Mouse (Mus musculus) thymus, postnatal 25 days (tissue): ENCODE data around the gene Amy2a4.
"Not testable (repeated sequence)": the region's sequence is repeated elsewhere in the genome, so short reads cannot be mapped to it uniquely, and the experiment has no call there.

Source experiments
- DNase-seq: peaks from one replicate; pipeline ENCODE4 v3.0.0; 2022

The Amy2a4 gene

DNA sequence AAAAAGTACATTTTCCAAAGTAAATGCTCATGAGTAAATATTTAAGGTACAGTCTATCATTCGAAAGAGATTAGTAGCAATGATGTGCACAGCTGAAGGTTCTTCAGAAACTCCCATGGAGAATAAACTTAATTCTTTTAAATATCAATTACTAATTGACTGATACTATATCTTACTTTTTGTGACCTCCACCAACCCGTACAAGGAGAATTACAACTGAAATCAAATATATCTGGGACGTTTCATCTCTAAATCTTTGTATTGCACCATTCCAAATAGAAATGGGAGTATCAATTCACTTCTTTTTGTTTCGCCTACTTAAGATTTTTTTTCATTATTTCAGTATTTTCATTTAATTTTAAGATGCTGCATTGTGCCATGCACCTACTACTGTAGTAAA lies at the start of gene Amy2a4:
Gene Amy2a4 (minus strand): TSS at position 101 of the 400 bp plus-strand sequence.
- not testable (repeated sequence) for DNase-seq

DNA sequence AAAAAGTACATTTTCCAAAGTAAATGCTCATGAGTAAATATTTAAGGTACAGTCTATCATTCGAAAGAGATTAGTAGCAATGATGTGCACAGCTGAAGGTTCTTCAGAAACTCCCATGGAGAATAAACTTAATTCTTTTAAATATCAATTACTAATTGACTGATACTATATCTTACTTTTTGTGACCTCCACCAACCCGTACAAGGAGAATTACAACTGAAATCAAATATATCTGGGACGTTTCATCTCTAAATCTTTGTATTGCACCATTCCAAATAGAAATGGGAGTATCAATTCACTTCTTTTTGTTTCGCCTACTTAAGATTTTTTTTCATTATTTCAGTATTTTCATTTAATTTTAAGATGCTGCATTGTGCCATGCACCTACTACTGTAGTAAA lies 32.7 kb upstream of the Amy2a4 start, which contains the start of gene Amy2a3:
Gene Amy2a3 (minus strand): TSS at position 101 of the 400 bp plus-strand sequence.
- not testable (repeated sequence) for DNase-seq

DNA sequence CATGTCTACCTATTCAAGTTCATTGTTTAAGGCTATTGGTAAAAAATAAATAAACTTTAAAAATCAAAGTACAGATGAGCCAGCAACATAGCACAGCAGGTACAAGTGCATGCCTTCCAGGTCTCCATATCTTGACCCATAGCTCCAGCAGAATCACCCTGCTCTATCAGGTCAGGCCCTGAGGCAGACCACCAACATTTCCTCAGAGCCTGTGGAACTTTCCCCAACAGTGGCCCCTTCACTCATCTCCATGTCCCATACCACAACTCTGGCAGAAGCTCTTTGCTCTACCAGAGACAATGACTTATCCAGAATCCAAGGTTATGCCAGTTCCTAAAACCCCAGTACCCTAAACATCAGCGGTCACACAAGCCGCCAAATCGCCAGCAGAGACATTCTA lies 21.7 kb upstream of the Amy2a4 start:
- not testable (repeated sequence) for DNase-seq

DNA sequence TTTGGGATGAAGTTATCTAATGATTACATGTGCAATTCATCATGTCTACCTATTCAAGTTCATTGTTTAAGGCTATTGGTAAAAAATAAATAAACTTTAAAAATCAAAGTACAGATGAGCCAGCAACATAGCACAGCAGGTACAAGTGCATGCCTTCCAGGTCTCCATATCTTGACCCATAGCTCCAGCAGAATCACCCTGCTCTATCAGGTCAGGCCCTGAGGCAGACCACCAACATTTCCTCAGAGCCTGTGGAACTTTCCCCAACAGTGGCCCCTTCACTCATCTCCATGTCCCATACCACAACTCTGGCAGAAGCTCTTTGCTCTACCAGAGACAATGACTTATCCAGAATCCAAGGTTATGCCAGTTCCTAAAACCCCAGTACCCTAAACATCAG lies 11.0 kb downstream of the Amy2a4 start:
- not testable (repeated sequence) for DNase-seq

DNA sequence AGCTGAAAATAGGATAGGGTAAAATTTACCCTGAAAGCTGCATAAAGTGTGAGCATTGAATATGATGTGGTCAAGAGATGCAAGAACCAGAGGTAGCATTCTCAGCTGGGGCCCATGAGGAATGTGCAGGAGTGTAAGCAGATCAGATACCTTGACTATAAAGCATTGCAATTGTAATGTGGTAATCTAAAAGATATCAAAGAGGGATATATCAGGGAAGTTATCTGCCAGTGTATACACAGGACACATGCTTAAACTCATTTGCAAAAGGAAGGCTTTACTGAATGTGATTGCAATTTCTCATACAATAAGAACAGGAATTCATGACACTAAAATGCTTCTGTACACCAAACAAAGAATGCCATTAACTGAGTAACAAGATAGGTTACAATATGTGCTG lies 11.7 kb downstream of the Amy2a4 start:
- not testable (repeated sequence) for DNase-seq

DNA sequence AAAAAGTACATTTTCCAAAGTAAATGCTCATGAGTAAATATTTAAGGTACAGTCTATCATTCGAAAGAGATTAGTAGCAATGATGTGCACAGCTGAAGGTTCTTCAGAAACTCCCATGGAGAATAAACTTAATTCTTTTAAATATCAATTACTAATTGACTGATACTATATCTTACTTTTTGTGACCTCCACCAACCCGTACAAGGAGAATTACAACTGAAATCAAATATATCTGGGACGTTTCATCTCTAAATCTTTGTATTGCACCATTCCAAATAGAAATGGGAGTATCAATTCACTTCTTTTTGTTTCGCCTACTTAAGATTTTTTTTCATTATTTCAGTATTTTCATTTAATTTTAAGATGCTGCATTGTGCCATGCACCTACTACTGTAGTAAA lies 32.5 kb downstream of the Amy2a4 start, which contains the start of gene Amy2a5:
Gene Amy2a5 (minus strand): TSS at position 101 of the 400 bp plus-strand sequence.
- not testable (repeated sequence) for DNase-seq
